Mouse (Mus musculus): Measurements from ENCODE around the gene Mzf1. TPM values are rescaled to one million over a fixed set of nuclear protein-coding genes. Genes with fewer than 3 reads are reported as not detected.

Mzf1 gene
- 0.79 TPM for polyA plus RNA-seq (2017; shearing (Covaris generic))

GRCm38 (mm10) chr7:13054287-13055010, at the start of gene Mzf1:
Mzf1 (minus strand) TSS chr7:13054764.

GRCm38 (mm10) chr7:13095073-13095472, 40.5 kb upstream of the Mzf1 start, which contains the start of gene Vmn1r85:
Vmn1r85 (minus strand) TSS chr7:13095173.

GRCm38 (mm10) chr7:13037901-13038555, 16.5 kb downstream of the Mzf1 start, which contains the start of gene Ube2m:
Ube2m (minus strand) TSS chr7:13038275.

GRCm38 (mm10) chr7:13034148-13034977, 20.2 kb downstream of the Mzf1 start, which contains the start of gene Chmp2a:
Chmp2a (minus strand) TSS chr7:13034807.

GRCm38 (mm10) chr7:13010005-13010908, 44.3 kb downstream of the Mzf1 start, which contains the start of gene Zbtb45:
Zbtb45 (minus strand) TSS chr7:13010034.

GRCm38 (mm10) chr7:12998851-12999250, 55.7 kb downstream of the Mzf1 start, which contains the start of gene Trim28:
Trim28 (plus strand) TSS chr7:12999114.

GRCm38 (mm10) chr7:12998053-12998452, 56.5 kb downstream of the Mzf1 start, which contains the start of gene Slc27a5:
Slc27a5 (minus strand) TSS chr7:12998192.

Other genes with a start within 250 kb of the Mzf1 start
- 17.0 TPM for gene Zfp329, start 235.9 kb downstream of the Mzf1 start, polyA plus RNA-seq (2017; shearing (Covaris generic))
- gene Zfp110, start 220.0 kb downstream of the Mzf1 start, polyA plus RNA-seq (2017; shearing (Covaris generic)): 82.7 TPM
- 4.1 TPM for gene Zfp128, start 173.6 kb downstream of the Mzf1 start, polyA plus RNA-seq (2017; shearing (Covaris generic))
- 15.3 TPM for gene Zscan22, start 156.9 kb downstream of the Mzf1 start, polyA plus RNA-seq (2017; shearing (Covaris generic))
- gene Rps5, start 132.5 kb downstream of the Mzf1 start, polyA plus RNA-seq (2017; shearing (Covaris generic)): 1,099 TPM
- gene Rnf225, start 127.3 kb downstream of the Mzf1 start, polyA plus RNA-seq (2017; shearing (Covaris generic)): not detected
- 8.2 TPM for gene Zfp324, start 88.9 kb downstream of the Mzf1 start, polyA plus RNA-seq (2017; shearing (Covaris generic))
- 11.9 TPM for gene Zfp446, start 76.9 kb downstream of the Mzf1 start, polyA plus RNA-seq (2017; shearing (Covaris generic))
- gene Slc27a5, start 56.6 kb downstream of the Mzf1 start, polyA plus RNA-seq (2017; shearing (Covaris generic)): not detected
- gene Trim28, start 55.6 kb downstream of the Mzf1 start, polyA plus RNA-seq (2017; shearing (Covaris generic)): 32.3 TPM
- gene Zbtb45, start 44.7 kb downstream of the Mzf1 start, polyA plus RNA-seq (2017; shearing (Covaris generic)): 5.5 TPM
- 276 TPM for gene Chmp2a, start 20.0 kb downstream of the Mzf1 start, polyA plus RNA-seq (2017; shearing (Covaris generic))
- gene Ube2m, start 16.5 kb downstream of the Mzf1 start, polyA plus RNA-seq (2017; shearing (Covaris generic)): 10.8 TPM
- gene Vmn1r85, start 40.4 kb upstream of the Mzf1 start, polyA plus RNA-seq (2017; shearing (Covaris generic)): not detected
- not detected for gene Vmn1r86, start 65.2 kb upstream of the Mzf1 start, polyA plus RNA-seq (2017; shearing (Covaris generic))
- not detected for gene Vmn1r87, start 85.4 kb upstream of the Mzf1 start, polyA plus RNA-seq (2017; shearing (Covaris generic))
- not detected for gene Vmn1r88, start 104.8 kb upstream of the Mzf1 start, polyA plus RNA-seq (2017; shearing (Covaris generic))
- gene Vmn1r89, start 158.3 kb upstream of the Mzf1 start, polyA plus RNA-seq (2017; shearing (Covaris generic)): not detected
- 30.0 TPM for gene Lig1, start 222.5 kb upstream of the Mzf1 start, polyA plus RNA-seq (2017; shearing (Covaris generic))
- 5.3 TPM for gene Zswim9, start 224.0 kb upstream of the Mzf1 start, polyA plus RNA-seq (2017; shearing (Covaris generic))

Data from activated CD4-positive, CD25-positive, alpha-beta regulatory T cell, adult 9 weeks (primary cell).